Mouse (Mus musculus) gastrocnemius, postnatal 4 days (tissue): ENCODE measurements at regions not wholly inside any gene's neighbourhood (a gene's known extent, or its start where the extent isn't known, plus 50 kb on each side); places are given as distances from the start of the nearest gene placed in this dataset.

Experiments
- DNase-seq, 2 experiments: peaks; one replicate each; pipeline ENCODE4 v3.0.0; 2021 to 2022; ENCODE audit warnings: low spot score in 2 of 2, mixed read lengths in 2 of 2

- no peak for DNase-seq
Measured at GRCm38 (mm10) chr6:116896132-116896630, 179.5 kb upstream of the Tmem72 start.

DNA sequence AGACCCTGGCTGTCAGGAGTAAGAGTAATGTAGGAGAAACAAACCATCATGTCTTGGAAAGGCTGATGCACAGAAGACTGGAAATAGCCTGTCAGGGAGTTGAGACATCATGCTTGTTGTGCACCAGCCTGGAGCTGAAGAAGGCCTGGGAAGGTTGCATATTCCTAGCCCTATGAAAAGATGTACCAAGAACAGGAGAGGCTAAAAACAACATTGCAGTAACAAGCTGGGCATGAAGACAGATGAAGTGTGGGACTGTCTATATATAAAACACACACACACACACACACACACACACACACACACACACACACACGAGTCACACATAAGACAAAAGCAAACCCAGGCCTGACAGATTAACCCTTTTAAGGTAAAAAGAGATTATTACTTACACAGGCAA lies 185.1 kb upstream of the Tmem72 start:
- no peak for DNase-seq

DNA sequence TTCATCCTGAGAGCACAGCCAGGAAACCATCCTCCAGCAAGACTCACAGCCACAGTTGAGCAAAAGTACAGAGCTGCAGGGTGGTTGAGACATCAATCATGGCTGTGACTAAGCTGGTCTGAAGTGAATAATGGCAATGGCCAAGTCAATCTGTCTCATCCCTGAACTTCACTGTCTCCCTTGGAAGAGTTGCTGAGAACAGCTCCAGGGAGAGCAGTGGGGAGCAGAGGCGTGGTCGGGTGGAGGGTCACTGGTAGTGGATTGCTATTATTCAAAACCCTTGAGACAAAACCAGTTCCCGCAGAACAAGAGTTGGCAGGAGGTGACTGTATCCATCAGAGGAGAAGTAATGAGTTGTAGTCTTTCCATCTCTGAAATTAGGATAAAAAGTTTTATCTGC lies 185.7 kb upstream of the Tmem72 start:
- DNase-seq: no peak

- no peak for DNase-seq
Measured at GRCm38 (mm10) chr6:116906426-116907172, 189.9 kb upstream of the Tmem72 start.

DNA sequence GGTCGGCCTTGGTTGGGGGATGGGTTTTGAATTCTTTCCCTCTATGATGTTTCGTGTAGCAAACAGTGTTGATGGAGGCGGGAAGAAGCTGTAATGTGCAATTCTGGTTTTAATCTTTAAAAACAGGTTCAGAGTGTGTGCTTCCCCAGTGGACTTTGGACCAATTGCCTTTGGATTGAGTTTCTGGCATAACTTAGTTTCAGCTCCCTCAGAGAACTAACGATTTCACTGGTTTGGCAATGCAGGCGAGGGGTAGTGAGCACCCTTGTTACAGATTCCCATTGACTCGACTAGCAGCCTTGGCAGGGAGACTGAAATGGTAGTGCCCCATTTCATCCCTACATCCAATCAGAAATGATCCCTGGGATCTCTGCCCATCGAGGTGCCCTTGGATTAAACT lies 193.9 kb upstream of the Tmem72 start:
- DNase-seq: no peak

DNA sequence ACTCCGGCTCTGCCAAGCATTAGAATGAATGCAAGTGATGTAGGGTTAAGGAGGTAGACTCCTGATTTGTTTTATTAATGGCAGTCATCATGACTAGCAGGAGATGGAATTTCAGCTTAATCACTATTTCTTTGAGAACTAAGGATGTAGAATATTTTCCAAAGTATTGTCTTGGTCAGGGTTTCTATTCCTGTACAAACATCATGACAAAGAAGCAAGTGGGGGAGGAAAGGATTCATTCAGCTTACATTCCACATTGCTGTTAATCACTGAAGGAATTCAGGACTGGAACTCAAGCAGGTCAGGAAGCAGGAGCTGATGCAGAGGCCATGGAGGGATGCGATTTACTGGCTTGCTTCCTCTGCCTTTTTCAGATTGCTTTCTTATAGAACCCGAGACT lies 195.4 kb upstream of the Tmem72 start:
- no peak for DNase-seq

- DNase-seq: no peak
Measured at GRCm38 (mm10) chr6:116914073-116914472, 197.4 kb upstream of the Tmem72 start.

DNA sequence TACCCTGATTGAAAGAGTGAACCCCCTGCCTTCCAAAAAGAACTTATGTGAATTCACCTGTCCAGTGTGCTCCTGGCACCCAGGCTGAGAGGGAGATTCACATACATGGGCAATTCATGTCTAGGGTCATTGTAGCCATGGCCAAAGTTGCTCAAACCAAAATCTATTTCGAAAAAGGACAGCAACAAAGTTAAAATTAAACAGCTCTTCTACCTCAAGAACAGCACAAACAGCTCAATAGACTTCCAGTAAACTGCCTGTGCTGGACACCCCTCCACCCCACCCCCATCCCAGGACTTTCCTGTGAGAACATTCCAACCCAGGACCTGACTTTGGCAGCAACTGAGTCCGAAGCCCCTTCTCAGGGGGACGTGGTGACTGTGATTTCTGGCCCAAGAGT lies 218.3 kb upstream of the Tmem72 start:
- no peak for DNase-seq

DNA sequence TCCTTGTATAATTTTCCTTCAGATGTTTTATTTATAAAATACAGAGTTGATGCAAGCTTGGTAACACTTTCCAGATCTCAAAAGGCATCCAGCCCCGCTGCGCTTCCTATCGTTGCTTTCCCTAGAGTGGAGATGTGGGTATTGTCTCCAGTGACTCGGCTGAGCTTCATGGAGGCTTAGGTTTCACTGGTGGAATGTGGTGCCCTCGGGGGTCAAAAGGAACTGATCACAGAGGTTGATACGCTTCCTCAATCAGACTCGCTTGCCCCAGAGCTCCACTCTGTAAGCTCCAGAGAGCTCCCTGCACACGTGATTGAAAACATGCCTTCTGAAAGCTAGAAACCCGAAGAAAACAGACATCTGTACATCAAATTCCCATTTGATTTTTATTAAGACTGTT lies 224.9 kb upstream of the Tmem72 start:
- DNase-seq: no peak

DNA sequence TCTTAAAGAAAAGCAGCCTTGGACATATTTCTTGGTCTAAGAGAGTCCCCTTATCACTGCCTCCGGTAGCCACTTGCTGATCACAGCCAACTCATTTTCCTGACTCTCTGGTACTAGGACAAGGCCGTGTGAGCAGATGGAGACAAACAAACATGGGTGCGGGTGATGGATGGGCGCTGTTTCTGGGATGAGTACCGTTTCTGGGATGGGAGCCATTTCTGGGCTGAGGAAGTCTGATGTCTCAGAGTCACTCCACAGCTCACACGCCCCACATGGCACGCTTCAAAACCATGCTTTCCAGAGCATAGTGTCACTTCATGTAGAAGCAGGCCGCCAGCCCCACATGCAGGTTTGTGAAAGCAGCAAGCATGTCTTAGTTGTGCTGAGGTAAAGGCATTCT lies 225.6 kb upstream of the Cxcl12 start:
- no peak for DNase-seq

GRCm38 (mm10) chr6:116946083-116946732 lies 222.1 kb upstream of the Cxcl12 start:
- no peak for DNase-seq

DNA sequence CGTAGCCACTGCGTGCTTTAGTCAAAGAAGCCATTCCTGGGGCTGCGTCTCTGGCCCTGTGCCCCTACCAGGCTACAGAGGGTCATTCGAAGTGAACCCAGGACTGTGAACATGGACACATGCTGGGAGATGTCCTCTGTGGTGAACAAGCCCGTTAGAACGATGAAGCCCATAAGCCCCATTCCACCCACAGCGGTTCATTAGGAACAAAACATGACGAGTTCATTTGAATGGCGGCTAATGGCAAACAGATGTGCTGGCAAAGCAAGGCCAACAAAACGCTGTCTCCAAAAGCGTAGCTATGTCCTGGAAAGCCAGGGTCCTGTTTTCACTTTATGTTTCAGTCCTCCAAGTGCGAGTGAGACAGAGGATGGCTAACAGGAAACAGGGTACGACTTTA lies 208.7 kb upstream of the Cxcl12 start:
- peak in 1 of 2 experiments; percentile 52 for DNase-seq

GRCm38 (mm10) chr6:116960641-116961040 lies 207.7 kb upstream of the Cxcl12 start:
- DNase-seq: no peak

DNA sequence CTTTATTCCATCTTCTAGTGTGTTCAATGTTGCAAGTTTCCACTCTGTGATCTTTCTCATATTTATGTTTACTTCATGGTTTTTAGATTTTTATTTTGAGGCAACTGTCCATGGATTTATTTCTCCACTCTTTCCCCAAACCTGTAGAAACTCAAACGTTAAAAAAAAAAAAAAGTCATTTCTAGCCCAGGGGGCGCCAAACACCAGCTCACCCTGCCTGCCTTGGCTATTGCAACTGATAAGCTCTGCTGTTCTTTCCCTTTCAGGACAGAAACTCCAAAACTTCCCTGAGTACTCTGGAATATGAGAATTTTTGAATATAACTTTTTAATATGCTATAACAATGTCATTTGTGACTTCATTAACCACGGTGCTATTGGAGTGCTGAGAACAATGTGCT lies 201.9 kb upstream of the Cxcl12 start:
- DNase-seq: no peak

GRCm38 (mm10) chr6:116969381-116969910 lies 198.9 kb upstream of the Cxcl12 start:
- DNase-seq: no peak

GRCm38 (mm10) chr6:116974841-116975240 lies 193.5 kb upstream of the Cxcl12 start:
- DNase-seq: no peak

- peak in 1 of 2 experiments; percentile 33 for DNase-seq
Measured at GRCm38 (mm10) chr6:116980349-116980995, 187.9 kb upstream of the Cxcl12 start.

DNA sequence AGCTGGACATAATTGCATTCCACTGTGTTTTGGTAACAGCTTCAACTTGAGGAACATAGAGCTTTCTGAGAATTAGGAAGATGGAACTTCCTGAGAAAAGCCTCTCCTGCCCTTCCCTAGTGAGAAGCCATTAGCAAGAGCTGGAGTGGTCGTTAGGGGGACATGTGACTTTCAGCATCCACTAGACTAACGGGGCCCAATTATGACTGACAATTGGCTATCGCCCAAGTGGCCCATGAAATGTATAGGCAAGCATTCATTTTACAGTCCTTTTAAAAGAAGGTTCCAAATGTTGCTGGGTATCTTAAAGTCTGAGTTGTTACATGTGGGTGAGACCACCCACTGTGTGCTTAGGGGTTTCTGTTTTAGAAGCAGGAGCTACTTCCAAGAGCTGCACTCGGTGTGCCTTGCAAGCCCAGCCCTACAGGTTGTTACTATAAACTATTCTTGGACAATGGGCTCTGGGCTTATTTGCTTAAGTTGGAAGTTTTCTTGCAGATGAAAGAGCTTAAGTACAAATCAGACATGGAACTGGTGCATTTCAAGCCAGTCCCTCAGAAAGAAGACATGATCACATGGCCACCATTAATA lies 183.1 kb upstream of the Cxcl12 start:
- no peak for DNase-seq

- DNase-seq: no peak
Measured at GRCm38 (mm10) chr6:116986266-116987000, 181.9 kb upstream of the Cxcl12 start.

GRCm38 (mm10) chr6:116987243-116987642 lies 181.1 kb upstream of the Cxcl12 start:
- no peak for DNase-seq
